Mouse (Mus musculus) cerebellum, adult 2 months (tissue): Measurements from ENCODE around the gene Nek9.

Experiments
- CTCF ChIP-seq: fragments of 200-500 bp; IDR thresholded peaks from 2 replicates; pipeline ENCODE4 v1.5.1; 2011; ENCODE audit warnings: low read depth, mild to moderate bottlenecking, control low read depth, low read length, moderate library complexity, borderline replicate concordance; ENCODE audit not compliant: insufficient read depth
- POLR2A ChIP-seq: fragments of 200-500 bp; IDR thresholded peaks from 2 replicates; pipeline ENCODE4 v1.6.1; 2011; ENCODE audit warnings: low read length, control low read depth, borderline replicate concordance; ENCODE audit not compliant: insufficient read depth

- TF ChIP-seq POLR2A = no peak
- TF ChIP-seq CTCF = no peak
Measured at GRCm38 (mm10) chr12:85280845-85281651, 58.1 kb downstream of the Nek9 start.
